Mouse (Mus musculus): ENCODE data around the gene 1110059E24Rik.
A peak's percentile ranks its signal among the peaks of the same experiment; 100 is the strongest.

GRCm38 (mm10) chr19:21563789-21564460 lies 88.9 kb downstream of the 1110059E24Rik start:
- no peak for TF ChIP-seq POLR2A (IDR thresholded peaks at IDR 0.05; ENCODE audit: insufficient read depth, low read depth, low read length)
- peak; percentile 83 for TF ChIP-seq CTCF (IDR thresholded peaks at IDR 0.05; ENCODE audit: insufficient read depth, low read depth, low read length)
